Mouse (Mus musculus): ENCODE measurements around the gene Fam187b. TPM values are rescaled to one million over a fixed set of nuclear protein-coding genes. Genes with fewer than 3 reads are reported as not detected.

Gene Fam187b
- polyA plus RNA-seq, 1 experiment from 2014 or later, result 0.82 TPM

DNA sequence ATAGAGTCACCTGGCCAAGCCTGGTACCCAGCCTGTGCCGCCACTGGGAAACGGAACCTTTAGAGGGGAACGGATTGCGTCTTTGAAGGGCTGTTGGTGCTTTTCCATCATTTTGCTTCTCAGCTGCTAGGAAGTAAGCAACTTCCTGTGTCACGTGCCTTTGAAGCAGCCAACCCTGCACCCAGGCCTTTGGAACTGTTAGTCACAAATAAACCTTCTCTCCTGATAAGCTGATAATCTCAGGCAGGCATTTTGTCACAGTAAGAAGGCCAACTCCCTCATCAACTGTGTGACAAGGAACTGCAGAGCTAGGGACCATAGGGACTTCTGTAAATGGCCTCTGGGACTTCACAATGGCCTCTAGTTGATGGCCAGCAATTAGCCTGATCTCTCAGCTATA, 18.6 kb downstream of the Fam187b start:
- Histone ChIP-seq H3K9ac (no peak overlapping the region), H3K4me2 (no peak overlapping the region), H3K36me3 (replicated peaks) (no peaks in the 10 kb centered on the region), H3K27me3 (no peaks in the 10 kb centered on the region), H3K4me1 (no peaks in the 10 kb centered on the region), H3K9me3 (0 out of 2 replicates have a peak, but pooled peaks cover 7% of the 10 kb centered on the region), H3K4me3 (replicated peaks) (no peak overlapping the region), H3K27ac (no peak overlapping the region)
- WGBS, result 80% methylated on average over 5 of the region's 5 CpGs
- ATAC-seq (ENCODE audit: low FRiP score), result no peak

DNA sequence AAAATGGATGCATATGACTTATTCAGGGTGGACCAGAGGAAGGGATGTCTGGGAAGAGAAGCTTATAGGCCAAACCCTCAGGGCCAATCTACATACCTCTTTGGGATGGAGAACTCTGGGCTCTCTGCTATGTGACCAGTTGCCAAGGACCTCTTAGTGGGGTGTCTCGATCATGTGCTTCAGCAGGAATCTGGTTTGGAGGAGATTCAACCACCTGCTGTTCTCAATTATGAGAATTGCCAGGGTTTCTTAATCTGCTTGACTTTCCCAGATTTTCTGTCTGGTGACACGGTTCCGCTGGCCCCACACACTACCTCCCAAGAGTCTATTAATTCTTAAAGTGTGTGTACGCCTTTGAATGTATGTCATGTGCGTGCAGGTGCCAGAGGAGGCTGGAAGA, 20.4 kb downstream of the Fam187b start:
- Histone ChIP-seq H3K9ac (no peak overlapping the region), H3K9me3 (0 out of 2 replicates have a peak, but pooled peaks cover 7% of the 10 kb centered on the region)

DNA sequence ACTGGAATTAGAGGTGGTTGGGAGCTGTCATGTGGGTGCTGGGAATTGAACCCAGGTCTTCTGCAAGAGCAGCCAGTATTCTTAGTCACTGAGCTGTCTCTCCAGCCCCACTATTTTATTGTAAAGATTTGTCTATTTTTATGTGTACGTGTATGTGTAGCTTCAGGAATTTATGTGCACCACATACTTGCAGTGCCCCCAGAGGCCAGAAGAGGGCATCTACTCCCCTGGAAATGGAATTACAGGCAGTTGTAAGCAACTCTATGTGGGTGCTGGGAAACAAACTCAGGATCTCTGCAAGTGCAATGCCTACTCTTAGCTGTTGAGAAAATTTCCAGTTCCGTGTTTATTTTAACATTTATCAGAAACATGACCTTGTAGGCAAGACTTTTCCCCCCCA, 22.9 kb downstream of the Fam187b start:
- H3K9me3 ChIP-seq, result 0 out of 2 replicates have a peak, but pooled peaks cover 7% of the 10 kb centered on the region
- no peak overlapping the region for H3K4me2 ChIP-seq
- ATAC-seq (ENCODE audit: low FRiP score), result no peak
- no peaks in the 10 kb centered on the region for H3K27me3 ChIP-seq
- no peaks in the 10 kb centered on the region; the same call in 1 of the 2 replicates for H3K4me1 ChIP-seq
- no peak overlapping the region for H3K27ac ChIP-seq
- no peak overlapping the region for H3K4me3 ChIP-seq (replicated peaks)
- H3K9ac ChIP-seq, result no peak overlapping the region
- 94% methylated on average over 2 of the region's 2 CpGs for WGBS
- H3K36me3 ChIP-seq (replicated peaks), result no peaks in the 10 kb centered on the region

More for the DNA sequence above, 20.4 kb downstream of the Fam187b start:
- no peak for ATAC-seq (ENCODE audit: low FRiP score)
- H3K4me1 ChIP-seq, result no peaks in the 10 kb centered on the region
- no peak overlapping the region for H3K4me3 ChIP-seq (replicated peaks)
- H3K27ac ChIP-seq, result no peak overlapping the region
- WGBS, result 82% methylated on average over 5 of the region's 5 CpGs
- H3K27me3 ChIP-seq, result no peaks in the 10 kb centered on the region
- H3K4me2 ChIP-seq, result no peak overlapping the region
- H3K36me3 ChIP-seq (replicated peaks), result no peaks in the 10 kb centered on the region

DNA sequence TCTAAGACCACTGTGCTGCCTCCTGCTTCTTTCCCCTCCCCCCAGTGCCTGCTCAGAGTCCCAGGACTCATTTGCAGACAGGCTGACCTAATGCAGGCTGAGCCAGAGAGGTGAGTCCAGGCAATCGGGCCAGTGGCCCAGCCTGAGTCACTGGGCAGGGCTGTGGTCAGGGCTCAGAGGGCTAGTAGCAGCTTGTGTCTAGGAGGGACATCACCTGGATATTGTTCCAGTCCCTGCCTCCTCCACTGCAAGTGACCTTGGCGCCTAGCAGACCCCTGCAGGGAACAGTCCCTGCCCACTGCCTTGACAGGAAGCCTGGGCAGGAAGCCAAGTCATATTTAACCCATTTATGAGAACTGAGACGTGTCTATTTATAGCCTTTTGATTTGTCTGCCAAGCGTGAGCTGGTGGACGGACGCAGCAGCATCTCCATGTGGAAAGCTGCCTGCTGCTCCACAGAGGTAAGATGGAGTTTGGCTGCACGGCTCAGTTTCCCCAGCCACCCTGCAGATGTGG, 27.0 kb downstream of the Fam187b start:
- H3K4me3 ChIP-seq (replicated peaks), result no peak overlapping the region
- WGBS, result 67% methylated on average over 7 of the region's 7 CpGs
- no peak overlapping the region for H3K27ac ChIP-seq
- no peaks in the 10 kb centered on the region; the same call in 1 of the 2 replicates for H3K4me1 ChIP-seq
- no peaks in the 10 kb centered on the region for H3K27me3 ChIP-seq
- 0 out of 2 replicates have a peak, but pooled peaks cover 7% of the 10 kb centered on the region for H3K9me3 ChIP-seq
- no peak overlapping the region for H3K4me2 ChIP-seq
- ATAC-seq (ENCODE audit: low FRiP score), result no peak
- H3K36me3 ChIP-seq (replicated peaks), result no peaks in the 10 kb centered on the region
- H3K9ac ChIP-seq, result no peak overlapping the region

DNA sequence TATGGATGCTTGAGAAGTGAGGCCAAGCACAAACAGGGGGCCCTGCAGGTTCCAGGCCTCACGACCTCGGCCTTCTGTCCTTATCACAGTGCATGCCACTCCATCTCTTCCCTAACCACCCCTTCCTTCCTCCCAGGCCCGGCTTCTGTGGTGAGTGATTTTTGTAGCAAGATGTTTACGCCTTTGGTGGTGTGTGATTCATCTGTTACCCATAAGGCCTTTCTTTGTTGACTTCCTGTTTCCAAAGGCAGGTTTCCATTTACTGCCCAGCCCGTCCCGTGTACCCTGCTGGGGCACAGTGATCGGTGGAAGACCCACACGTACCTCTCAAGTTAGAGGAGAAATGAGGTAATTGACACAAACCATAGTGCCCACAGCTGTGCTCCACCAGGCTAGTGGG, 29.1 kb downstream of the Fam187b start:
- no peak for ATAC-seq (ENCODE audit: low FRiP score)
- Histone ChIP-seq H3K4me3 (replicated peaks) (no peak overlapping the region), H3K9ac (no peak overlapping the region), H3K36me3 (replicated peaks) (no peaks in the 10 kb centered on the region), H3K4me2 (no peak overlapping the region), H3K9me3 (no peaks in the 10 kb centered on the region), H3K4me1 (no peaks in the 10 kb centered on the region; the same call in 1 of the 2 replicates), H3K27me3 (no peaks in the 10 kb centered on the region), H3K27ac (no peak overlapping the region)
- WGBS, result 81% methylated on average over 8 of the region's 8 CpGs

DNA sequence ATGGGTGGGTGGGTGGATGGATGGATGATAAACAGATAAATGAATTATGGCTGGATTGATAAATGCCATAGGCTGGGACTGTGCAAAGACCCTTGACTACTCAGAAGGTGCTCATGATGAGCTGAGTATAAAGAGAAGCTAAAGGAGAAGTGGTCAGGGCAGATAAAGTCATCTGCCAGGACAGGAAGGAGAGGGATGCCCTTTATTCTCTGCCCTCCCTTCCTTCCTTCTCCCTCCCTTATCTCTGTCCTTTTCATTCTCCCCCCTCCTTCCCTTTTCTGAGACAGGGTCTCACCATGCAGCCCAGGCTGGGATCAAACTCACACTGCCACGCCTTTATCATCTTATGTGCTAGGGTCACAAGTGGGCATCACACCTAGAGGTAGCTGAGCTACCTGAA, 34.2 kb downstream of the Fam187b start:
- Histone ChIP-seq H3K36me3 (replicated peaks) (no peaks in the 10 kb centered on the region), H3K4me1 (no peaks in the 10 kb centered on the region), H3K27me3 (no peaks in the 10 kb centered on the region), H3K4me3 (replicated peaks) (no peak overlapping the region), H3K9me3 (no peaks in the 10 kb centered on the region), H3K4me2 (no peak overlapping the region), H3K27ac (no peak overlapping the region), H3K9ac (no peak overlapping the region)
- ATAC-seq (ENCODE audit: low FRiP score), result no peak
- whole genome bisulfite sequencing, result 93% methylated on average over 1 of the region's 1 CpGs

DNA sequence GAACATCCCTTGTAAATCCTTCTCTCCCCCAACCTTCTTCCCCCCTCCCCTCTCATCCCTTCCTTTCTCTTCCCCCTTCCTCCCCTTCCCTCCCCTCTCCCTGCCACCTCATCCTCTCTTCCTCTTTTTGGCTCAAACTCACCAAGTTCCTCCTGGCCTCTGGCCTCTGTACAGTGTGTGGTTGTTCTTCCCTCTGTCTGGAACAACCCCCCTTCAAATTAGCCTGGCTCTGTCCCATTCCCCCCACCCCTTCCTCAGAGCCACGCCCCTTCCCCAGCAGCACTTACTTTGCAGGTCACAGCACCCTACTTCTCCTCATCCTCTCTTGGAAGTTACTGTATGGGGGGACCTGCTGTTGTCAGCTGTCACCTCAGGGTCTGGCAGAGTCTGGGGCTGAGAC, 34.6 kb downstream of the Fam187b start:
- Histone ChIP-seq H3K4me1 (no peaks in the 10 kb centered on the region), H3K4me2 (no peak overlapping the region), H3K27me3 (no peaks in the 10 kb centered on the region), H3K9me3 (no peaks in the 10 kb centered on the region), H3K36me3 (replicated peaks) (no peaks in the 10 kb centered on the region), H3K27ac (no peak overlapping the region), H3K9ac (no peak overlapping the region), H3K4me3 (replicated peaks) (no peak overlapping the region)
- no peak for ATAC-seq (ENCODE audit: low FRiP score)
- 70% methylated on average over 1 of the region's 1 CpGs for WGBS

DNA sequence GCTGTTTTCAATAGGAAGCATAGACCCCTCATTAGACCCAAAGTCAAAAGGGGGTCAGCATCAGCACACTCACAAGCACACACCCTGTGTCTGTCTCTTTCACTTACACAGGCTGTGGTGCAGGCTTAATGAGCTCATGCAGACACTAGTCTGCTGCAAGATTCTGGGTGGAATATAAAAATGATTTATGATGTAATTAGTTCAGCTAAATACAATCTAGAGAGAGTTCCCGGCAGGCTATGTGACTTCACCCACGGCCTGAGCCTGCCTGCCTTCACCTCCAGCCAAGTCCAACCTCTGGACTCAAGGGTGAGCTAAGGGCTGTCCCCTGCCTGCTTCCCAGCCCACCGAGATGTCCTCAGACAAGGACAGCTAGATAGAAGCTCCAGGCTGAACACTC, 35.3 kb downstream of the Fam187b start:
- 86% methylated on average over 3 of the region's 3 CpGs for WGBS

DNA sequence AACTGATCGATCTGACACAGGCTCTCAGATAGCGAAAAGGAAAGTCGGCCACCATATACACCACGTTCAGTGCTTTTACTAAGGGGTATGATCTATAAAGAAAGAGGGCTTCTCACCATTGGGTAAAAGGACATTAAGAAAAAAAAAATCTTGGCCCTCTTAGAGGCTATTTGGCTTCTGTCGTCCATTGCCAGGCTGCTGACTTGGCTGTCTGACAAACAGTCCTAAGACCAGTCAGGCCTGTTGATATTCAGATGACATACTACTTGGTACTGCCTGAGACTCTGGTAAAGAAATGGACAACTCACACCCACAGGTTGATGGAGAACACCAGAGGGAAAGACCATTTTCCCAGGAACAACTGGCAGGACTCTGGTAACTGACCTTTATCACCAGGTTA, 39.4 kb downstream of the Fam187b start:
- H3K9me3 ChIP-seq, result no peaks in the 10 kb centered on the region
- no peak overlapping the region for H3K4me2 ChIP-seq
- H3K4me1 ChIP-seq, result peaks cover 6% of the 10 kb centered on the region; the same call in 1 of the 2 replicates
- H3K9ac ChIP-seq, result no peak overlapping the region
- H3K27me3 ChIP-seq, result no peaks in the 10 kb centered on the region
- ATAC-seq (ENCODE audit: low FRiP score), result no peak
- no peak overlapping the region for H3K4me3 ChIP-seq (replicated peaks)
- H3K36me3 ChIP-seq (replicated peaks), result no peaks in the 10 kb centered on the region
- no peak overlapping the region for H3K27ac ChIP-seq
- 91% methylated on average over 5 of the region's 5 CpGs for WGBS

More for the DNA sequence above, 35.3 kb downstream of the Fam187b start:
- H3K4me2 ChIP-seq, result no peak overlapping the region
- no peak for ATAC-seq (ENCODE audit: low FRiP score)
- no peaks in the 10 kb centered on the region for H3K9me3 ChIP-seq
- no peaks in the 10 kb centered on the region for H3K36me3 ChIP-seq (replicated peaks)
- H3K4me1 ChIP-seq, result no peaks in the 10 kb centered on the region
- no peak overlapping the region for H3K9ac ChIP-seq
- no peak overlapping the region for H3K27ac ChIP-seq
- no peak overlapping the region for H3K4me3 ChIP-seq (replicated peaks)
- H3K27me3 ChIP-seq, result no peaks in the 10 kb centered on the region

DNA sequence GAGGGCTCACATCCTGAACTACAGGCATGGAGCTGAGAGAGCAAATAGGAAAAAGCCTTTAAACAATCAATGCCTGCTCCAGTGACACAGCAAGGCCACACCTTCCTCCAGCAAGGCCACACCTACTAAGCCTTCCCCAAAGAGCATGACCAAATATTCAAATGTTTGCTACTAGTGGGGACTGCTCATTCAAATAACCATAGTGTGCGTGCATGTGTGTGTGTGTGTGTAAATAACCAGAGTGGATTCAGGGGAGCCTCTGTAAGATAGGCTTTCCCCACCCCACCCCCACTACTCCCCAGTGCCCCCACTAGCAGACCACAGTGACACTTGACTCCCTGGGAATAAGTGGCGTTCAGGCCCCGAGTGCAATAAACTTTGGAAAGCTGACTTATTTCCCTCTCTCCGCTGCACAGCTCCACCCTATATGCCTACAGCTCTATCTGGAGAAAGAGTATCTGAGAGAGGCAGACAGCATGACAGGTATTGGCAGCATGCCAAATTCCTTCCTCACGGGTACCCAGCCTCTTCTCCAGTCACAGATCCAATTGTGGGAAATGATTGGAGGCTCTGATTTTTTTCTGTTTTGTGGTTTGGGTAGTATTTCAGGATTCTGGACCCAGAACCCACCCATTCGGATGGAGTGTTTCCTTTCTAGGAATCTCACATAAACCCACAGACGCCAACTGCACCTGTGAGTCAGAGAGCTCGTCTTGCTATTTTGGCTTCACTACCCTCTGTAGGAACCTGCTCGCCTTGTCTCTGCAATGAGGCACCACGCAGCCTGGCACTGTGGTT, 43.7 kb downstream of the Fam187b start:
- H3K27ac ChIP-seq, result no peak overlapping the region
- ATAC-seq (ENCODE audit: low FRiP score), result no peak; the same call in 1 of the 2 replicates
- H3K9me3 ChIP-seq, result no peaks in the 10 kb centered on the region
- no peaks in the 10 kb centered on the region for H3K27me3 ChIP-seq
- WGBS, result 66% methylated on average over 10 of the region's 10 CpGs
- no peak overlapping the region for H3K9ac ChIP-seq
- H3K4me1 ChIP-seq, result peaks cover 6% of the 10 kb centered on the region; the same call in 1 of the 2 replicates
- no peak overlapping the region for H3K4me3 ChIP-seq (replicated peaks)
- no peaks in the 10 kb centered on the region for H3K36me3 ChIP-seq (replicated peaks)
- no peak overlapping the region for H3K4me2 ChIP-seq

DNA sequence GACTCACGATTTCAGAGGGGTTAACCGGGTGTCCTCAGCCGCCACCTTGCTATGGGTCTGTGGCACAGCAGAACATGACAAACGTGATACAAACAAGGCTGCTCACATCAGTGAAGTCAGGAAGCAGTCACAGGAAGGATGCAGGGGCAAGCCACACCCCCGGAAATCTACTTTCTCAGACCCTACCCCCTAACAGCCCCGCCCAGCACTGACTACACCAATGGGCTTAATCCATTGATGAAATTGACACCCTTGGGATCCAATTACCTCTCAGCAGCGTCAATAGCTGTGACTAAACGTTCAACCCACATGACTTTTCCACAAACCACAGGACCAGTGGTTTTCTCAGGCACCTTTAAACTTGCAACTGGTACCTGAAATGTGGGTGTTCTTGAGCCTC, 55.0 kb downstream of the Fam187b start:
- WGBS, result 72% methylated on average over 8 of the region's 8 CpGs
- Histone ChIP-seq H3K4me1 (no peaks in the 10 kb centered on the region), H3K27ac (no peak overlapping the region)

DNA sequence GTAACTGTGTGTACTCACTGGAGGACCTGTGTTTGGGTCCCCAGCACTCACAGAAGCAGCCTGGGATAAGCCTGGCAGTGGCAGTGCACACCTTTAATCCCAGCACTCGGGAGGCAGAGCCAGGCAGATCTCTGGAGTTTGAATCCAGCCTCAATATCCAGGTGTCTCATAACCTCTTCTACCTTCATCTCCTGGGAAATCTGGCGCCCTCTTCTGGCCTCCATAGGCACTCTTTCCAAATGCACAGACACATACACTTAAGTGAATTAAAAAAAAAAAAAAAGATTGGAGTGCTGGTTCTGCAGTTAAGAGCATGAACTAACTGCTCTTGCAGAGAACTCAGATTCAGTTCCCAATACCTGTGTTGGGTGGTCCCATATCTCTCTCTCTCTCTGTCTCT, 57.1 kb downstream of the Fam187b start:
- no peaks in the 10 kb centered on the region for H3K9me3 ChIP-seq
- no peak overlapping the region for H3K4me2 ChIP-seq
- H3K9ac ChIP-seq, result no peak overlapping the region
- ATAC-seq (ENCODE audit: low FRiP score), result no peak
- no peaks in the 10 kb centered on the region for H3K4me1 ChIP-seq
- no peaks in the 10 kb centered on the region for H3K27me3 ChIP-seq
- WGBS, result 59% methylated on average over 2 of the region's 2 CpGs
- H3K27ac ChIP-seq, result no peak overlapping the region
- H3K36me3 ChIP-seq (replicated peaks), result no peaks in the 10 kb centered on the region
- H3K4me3 ChIP-seq (replicated peaks), result no peak overlapping the region

More for the DNA sequence above, 55.0 kb downstream of the Fam187b start:
- no peak overlapping the region for H3K4me2 ChIP-seq
- H3K9ac ChIP-seq, result no peak overlapping the region
- no peaks in the 10 kb centered on the region for H3K27me3 ChIP-seq
- no peaks in the 10 kb centered on the region for H3K36me3 ChIP-seq (replicated peaks)
- ATAC-seq (ENCODE audit: low FRiP score), result no peak
- H3K4me3 ChIP-seq (replicated peaks), result no peak overlapping the region
- no peaks in the 10 kb centered on the region for H3K9me3 ChIP-seq

DNA sequence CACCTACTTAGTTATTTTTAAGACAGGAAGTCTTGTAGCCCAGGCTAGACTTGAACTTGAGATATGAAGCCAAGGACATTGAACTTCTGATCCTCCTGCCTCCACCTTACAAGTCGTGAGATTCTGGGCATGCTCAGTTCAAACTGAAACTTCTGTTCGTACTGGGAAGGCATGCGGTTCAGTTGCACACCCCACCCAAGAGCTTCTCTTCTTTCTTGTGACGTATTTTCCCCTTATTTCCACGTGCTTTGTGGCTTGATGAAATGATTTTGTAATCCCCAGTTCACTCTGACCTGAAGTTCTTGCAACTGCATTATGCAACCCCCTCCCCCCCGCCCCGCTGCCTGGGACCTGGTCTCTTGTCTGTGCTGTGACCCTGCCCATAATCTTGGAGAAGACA, 58.1 kb downstream of the Fam187b start:
- H3K9me3 ChIP-seq, result no peaks in the 10 kb centered on the region
- 74% methylated on average over 7 of the region's 7 CpGs for WGBS
- H3K27me3 ChIP-seq, result no peaks in the 10 kb centered on the region
- H3K4me3 ChIP-seq (replicated peaks), result no peak overlapping the region
- no peak overlapping the region for H3K9ac ChIP-seq
- H3K27ac ChIP-seq, result no peak overlapping the region
- no peaks in the 10 kb centered on the region for H3K36me3 ChIP-seq (replicated peaks)
- ATAC-seq (ENCODE audit: low FRiP score), result no peak
- H3K4me1 ChIP-seq, result no peaks in the 10 kb centered on the region
- no peak overlapping the region for H3K4me2 ChIP-seq
